Mouse (Mus musculus): ENCODE results near the gene Slc17a7. TPM values are rescaled to one million over a fixed set of nuclear protein-coding genes. Genes with fewer than 3 reads are reported as not detected.

Gene Slc17a7
- polyA plus RNA-seq, 1 experiment, result 3.6 TPM

DNA sequence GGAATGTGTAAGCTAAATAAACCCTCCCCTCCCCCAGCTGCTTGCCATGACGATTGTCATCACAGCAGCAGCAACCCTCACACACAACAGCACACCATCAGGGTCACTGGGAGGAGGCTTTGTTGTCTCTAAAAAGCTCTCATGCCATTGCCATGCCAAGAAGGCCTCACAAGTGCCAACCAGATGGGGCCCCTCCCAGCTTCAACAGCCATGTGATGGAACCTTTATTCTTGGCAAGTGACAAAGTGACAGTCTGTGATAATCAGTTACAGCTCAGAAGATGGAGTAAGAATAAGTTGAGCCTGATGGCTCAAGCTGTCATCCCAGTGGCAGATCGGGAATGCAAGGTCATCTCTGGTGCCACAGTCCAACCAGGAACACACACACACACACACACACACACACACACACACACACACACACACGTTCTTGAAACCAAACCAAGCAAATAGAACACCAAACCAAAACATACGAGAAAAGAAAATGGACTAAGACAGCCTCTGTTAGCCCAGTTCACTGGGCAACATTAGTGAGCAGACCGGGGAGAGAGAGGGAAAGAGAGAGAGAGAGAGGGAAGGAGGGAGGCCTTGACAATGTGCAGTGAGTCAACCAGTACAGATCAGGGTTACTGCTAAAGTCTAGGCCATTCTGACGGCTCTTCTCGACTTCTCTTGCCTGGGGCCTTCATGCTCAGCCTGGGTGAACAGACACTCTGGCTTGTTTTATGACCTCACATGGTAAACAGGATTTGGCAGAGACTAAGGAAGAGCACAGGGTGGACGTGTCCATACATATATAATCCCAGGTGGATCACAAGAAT is 23.6 kb upstream of the Slc17a7 start:
- no peaks in the 10 kb centered on the region for H3K27me3 ChIP-seq (ENCODE audit: control insufficient read depth, insufficient read depth, insufficient read length)

DNA sequence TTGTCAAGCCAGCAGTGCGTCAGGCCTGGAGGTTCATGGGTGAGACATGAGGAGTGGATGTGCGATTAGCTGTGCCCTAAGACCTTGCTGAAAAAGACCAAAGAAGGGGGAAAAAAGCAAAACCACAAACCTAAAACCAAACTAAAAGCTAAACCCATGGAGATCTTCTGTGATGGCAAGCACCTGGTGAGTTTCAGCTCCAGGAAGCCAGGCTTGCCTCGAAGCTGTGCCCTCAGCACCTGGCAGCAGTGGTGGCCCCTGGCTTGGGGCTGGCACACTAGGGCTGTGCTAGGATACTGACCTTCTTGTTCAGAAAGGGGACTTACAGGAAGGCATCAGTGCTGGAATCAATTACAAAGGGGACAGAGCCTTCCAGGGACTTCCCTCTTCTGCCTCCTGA is 22.4 kb upstream of the Slc17a7 start:
- Histone ChIP-seq H3K4me3 (no peak overlapping the region), H3K79me2 (ENCODE audit: control insufficient read depth, insufficient read depth) (no peaks in the 10 kb centered on the region), H3K36me3 (ENCODE audit: control insufficient read depth, insufficient read depth) (peaks cover 4% of the 10 kb centered on the region), H3K27me3 (ENCODE audit: control insufficient read depth, insufficient read depth, insufficient read length) (no peaks in the 10 kb centered on the region), H3ac (ENCODE audit: control insufficient read depth, insufficient read length) (no peak overlapping the region), H3K4me2 (ENCODE audit: low read depth) (no peak overlapping the region)
- TF ChIP-seq MYOD1 (IDR thresholded peaks at IDR 0.05; ENCODE audit: control insufficient read depth in 1 of 3, insufficient read length in 2 of 3, low read depth in 2 of 3) (no peak), POLR2A (IDR thresholded peaks at IDR 0.05; ENCODE audit: insufficient read length, low read depth) (no peak), MAX (IDR thresholded peaks at IDR 0.05; ENCODE audit: low read depth) (no peak), CEBPB (IDR thresholded peaks at IDR 0.05; ENCODE audit: insufficient read depth, poor library complexity, severe bottlenecking) (no peak), E2F4 (IDR thresholded peaks at IDR 0.05; ENCODE audit: insufficient read depth) (no peak), MYOG (IDR thresholded peaks at IDR 0.05; ENCODE audit: control insufficient read depth in 1 of 3, insufficient read depth in 1 of 3, insufficient read length in 2 of 3, low read depth in 2 of 3) (no peak), REST (IDR thresholded peaks at IDR 0.05; ENCODE audit: insufficient read depth, insufficient read length) (no peak), SRF (IDR thresholded peaks at IDR 0.05; ENCODE audit: control insufficient read depth, insufficient read length, low read depth) (no peak), TCF3 (IDR thresholded peaks at IDR 0.05; ENCODE audit: insufficient read length, low read depth) (no peak)

More for the DNA sequence above, 23.6 kb upstream of the Slc17a7 start:
- no peak for TF ChIP-seq E2F4 (IDR thresholded peaks at IDR 0.05; ENCODE audit: insufficient read depth)
- no peak for TF ChIP-seq SRF (IDR thresholded peaks at IDR 0.05; ENCODE audit: control insufficient read depth, insufficient read length, low read depth)
- no peak for TF ChIP-seq MYOD1 (IDR thresholded peaks at IDR 0.05; ENCODE audit: control insufficient read depth in 1 of 3, insufficient read length in 2 of 3, low read depth in 2 of 3)
- Histone ChIP-seq H3K79me2 (ENCODE audit: control insufficient read depth, insufficient read depth) (no peaks in the 10 kb centered on the region), H3K4me3 (no peak overlapping the region), H3ac (ENCODE audit: control insufficient read depth, insufficient read length) (no peak overlapping the region), H3K36me3 (ENCODE audit: control insufficient read depth, insufficient read depth) (peaks cover 4% of the 10 kb centered on the region), H3K4me2 (ENCODE audit: low read depth) (no peak overlapping the region)

DNA sequence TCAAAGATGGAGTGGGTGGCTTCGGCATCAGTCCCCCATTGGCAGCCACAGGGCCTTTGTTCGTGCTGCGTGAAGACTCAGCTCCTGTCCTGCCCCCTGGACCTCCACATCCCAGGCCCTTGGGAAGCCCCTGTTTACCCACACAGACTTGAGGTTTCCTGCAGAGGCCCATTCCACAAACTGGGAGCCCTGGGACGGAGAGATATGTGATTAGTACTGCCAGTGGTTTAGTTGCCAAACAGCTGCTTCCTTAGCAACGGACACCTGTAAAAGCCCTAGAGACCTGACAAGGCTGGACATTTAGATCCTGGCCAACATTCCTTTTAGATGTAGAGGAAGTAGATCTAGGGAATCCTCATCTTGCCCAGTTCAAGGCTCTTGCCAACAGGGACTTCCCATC is 21.8 kb upstream of the Slc17a7 start:
- no peak overlapping the region for H3K4me2 ChIP-seq (ENCODE audit: low read depth)

DNA sequence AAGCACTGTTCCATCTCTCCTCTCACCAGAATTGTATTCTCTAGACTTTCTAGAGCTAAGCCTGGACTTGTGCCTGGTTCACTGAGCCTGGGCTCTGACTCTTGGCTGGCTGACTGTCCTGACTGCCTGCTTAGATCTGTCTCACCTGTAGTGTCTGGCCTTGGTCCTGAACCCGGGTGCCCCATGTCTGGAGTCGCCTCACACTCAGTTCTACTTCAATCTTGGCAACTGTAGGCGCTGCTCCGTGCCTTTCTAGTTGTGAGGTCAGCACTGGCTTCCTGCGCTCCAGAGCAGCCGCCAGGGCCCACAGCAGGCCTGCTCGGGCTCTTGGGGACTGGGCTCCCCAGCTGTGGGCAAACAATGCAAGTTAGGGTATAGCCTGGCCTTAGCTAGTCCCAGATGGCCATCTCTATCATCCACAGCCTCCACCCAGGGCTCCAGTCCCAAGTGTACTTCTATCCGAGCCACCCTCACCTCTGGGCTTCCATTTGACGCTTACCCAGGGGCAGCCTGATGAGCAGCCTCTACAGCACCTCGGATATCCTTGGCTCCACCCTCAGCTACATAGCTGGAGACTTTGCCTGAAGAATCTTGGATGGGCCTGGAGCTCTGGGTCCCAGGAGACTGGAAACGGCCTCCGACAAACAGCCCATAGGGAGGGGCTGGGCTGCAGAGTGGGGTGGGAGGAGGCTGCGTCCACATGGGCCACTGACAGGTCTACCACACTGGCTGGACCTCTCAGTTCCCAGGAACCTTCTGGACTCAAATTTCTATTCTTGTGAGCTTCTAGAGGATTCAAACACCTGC is 19.2 kb upstream of the Slc17a7 start:
- peaks cover 4% of the 10 kb centered on the region for H3K36me3 ChIP-seq (ENCODE audit: control insufficient read depth, insufficient read depth)
- TF ChIP-seq REST (IDR thresholded peaks at IDR 0.05; ENCODE audit: insufficient read depth, insufficient read length), result no peak
- no peak for TF ChIP-seq CEBPB (IDR thresholded peaks at IDR 0.05; ENCODE audit: insufficient read depth, poor library complexity, severe bottlenecking)
- no peak for TF ChIP-seq E2F4 (IDR thresholded peaks at IDR 0.05; ENCODE audit: insufficient read depth)
- H3K79me2 ChIP-seq (ENCODE audit: control insufficient read depth, insufficient read depth), result no peaks in the 10 kb centered on the region
- no peaks in the 10 kb centered on the region for H3K27me3 ChIP-seq (ENCODE audit: control insufficient read depth, insufficient read depth, insufficient read length)
- no peak overlapping the region for H3K4me3 ChIP-seq
- H3ac ChIP-seq (ENCODE audit: control insufficient read depth, insufficient read length), result no peak overlapping the region
- no peak overlapping the region for H3K4me2 ChIP-seq (ENCODE audit: low read depth)

More for the DNA sequence above, 21.8 kb upstream of the Slc17a7 start:
- H3K4me3 ChIP-seq, result no peak overlapping the region
- no peaks in the 10 kb centered on the region for H3K79me2 ChIP-seq (ENCODE audit: control insufficient read depth, insufficient read depth)
- no peak overlapping the region for H3ac ChIP-seq (ENCODE audit: control insufficient read depth, insufficient read length)
- peaks cover 4% of the 10 kb centered on the region for H3K36me3 ChIP-seq (ENCODE audit: control insufficient read depth, insufficient read depth)
- no peaks in the 10 kb centered on the region for H3K27me3 ChIP-seq (ENCODE audit: control insufficient read depth, insufficient read depth, insufficient read length)
- TF ChIP-seq TCF3 (IDR thresholded peaks at IDR 0.05; ENCODE audit: insufficient read length, low read depth) (no peak), MYOG (IDR thresholded peaks at IDR 0.05; ENCODE audit: control insufficient read depth in 1 of 3, insufficient read depth in 1 of 3, insufficient read length in 2 of 3, low read depth in 2 of 3) (no peak), MAX (IDR thresholded peaks at IDR 0.05; ENCODE audit: low read depth) (no peak), TCF12 (IDR thresholded peaks at IDR 0.05; ENCODE audit: insufficient read depth, poor library complexity, severe bottlenecking) (no peak), REST (IDR thresholded peaks at IDR 0.05; ENCODE audit: insufficient read depth, insufficient read length) (no peak)

DNA sequence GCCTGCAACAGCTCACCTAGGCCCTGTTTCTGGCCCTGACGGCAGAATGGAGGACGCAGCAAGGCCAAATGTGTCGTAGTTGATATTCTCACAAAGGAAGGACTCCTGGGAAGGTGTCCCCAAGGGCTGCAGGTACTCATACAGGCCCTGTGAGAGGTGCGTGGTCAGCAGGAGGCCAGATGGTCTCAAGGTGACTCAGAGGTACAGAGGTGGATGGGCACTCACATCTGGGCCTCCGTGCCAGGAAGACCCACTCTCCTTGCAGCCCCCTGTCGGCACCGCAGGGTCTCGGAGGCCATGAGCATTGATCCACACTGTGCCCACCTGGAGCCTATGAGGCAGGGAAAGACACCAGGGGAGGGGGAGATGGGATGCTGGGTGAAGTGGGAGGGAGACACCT is 18.3 kb upstream of the Slc17a7 start:
- no peak overlapping the region for H3K4me3 ChIP-seq
- H3K4me2 ChIP-seq (ENCODE audit: low read depth), result no peak overlapping the region
- peaks cover 4% of the 10 kb centered on the region for H3K36me3 ChIP-seq (ENCODE audit: control insufficient read depth, insufficient read depth)
- no peaks in the 10 kb centered on the region for H3K27me3 ChIP-seq (ENCODE audit: control insufficient read depth, insufficient read depth, insufficient read length)
- no peak overlapping the region for H3ac ChIP-seq (ENCODE audit: control insufficient read depth, insufficient read length)
- TF ChIP-seq TCF3 (IDR thresholded peaks at IDR 0.05; ENCODE audit: insufficient read length, low read depth) (no peak), POLR2A (IDR thresholded peaks at IDR 0.05; ENCODE audit: insufficient read length, low read depth) (no peak), MAX (IDR thresholded peaks at IDR 0.05; ENCODE audit: low read depth) (no peak), MYOD1 (IDR thresholded peaks at IDR 0.05; ENCODE audit: control insufficient read depth in 1 of 3, insufficient read length in 2 of 3, low read depth in 2 of 3) (no peak), MYOG (IDR thresholded peaks at IDR 0.05; ENCODE audit: control insufficient read depth in 1 of 3, insufficient read depth in 1 of 3, insufficient read length in 2 of 3, low read depth in 2 of 3) (no peak), USF1 (IDR thresholded peaks at IDR 0.05; ENCODE audit: low read depth) (no peak), POLR2AphosphoS2 (IDR thresholded peaks at IDR 0.05; ENCODE audit: insufficient read length, low read depth) (no peak), SRF (IDR thresholded peaks at IDR 0.05; ENCODE audit: control insufficient read depth, insufficient read length, low read depth) (no peak), TCF12 (IDR thresholded peaks at IDR 0.05; ENCODE audit: insufficient read depth, poor library complexity, severe bottlenecking) (no peak), CEBPB (IDR thresholded peaks at IDR 0.05; ENCODE audit: insufficient read depth, poor library complexity, severe bottlenecking) (no peak), REST (IDR thresholded peaks at IDR 0.05; ENCODE audit: insufficient read depth, insufficient read length) (no peak), E2F4 (IDR thresholded peaks at IDR 0.05; ENCODE audit: insufficient read depth) (no peak)
- no peaks in the 10 kb centered on the region for H3K79me2 ChIP-seq (ENCODE audit: control insufficient read depth, insufficient read depth)

All from myocyte (in vitro differentiated cells).